Mouse (Mus musculus): ENCODE results near the gene Hmgb4. TPM values are rescaled to one million over a fixed set of nuclear protein-coding genes. Genes with fewer than 3 reads are reported as not detected.

Hmgb4 gene
- polyA plus RNA-seq, 1 experiment from 2014 or later, result not detected

GRCm38 (mm10) chr4:128269261-128269875 lies 8.6 kb upstream of the Hmgb4 start:
- H3K27ac ChIP-seq (replicated peaks), result no peak overlapping the region
- ATAC-seq (ENCODE audit: insufficient number of reproducible peaks, low FRiP score, low TSS enrichment, low read depth), result no peak
- 75% methylated on average over 9 of the region's 9 CpGs for WGBS

GRCm38 (mm10) chr4:128265341-128265740 lies 4.6 kb upstream of the Hmgb4 start:
- no peaks in the 10 kb centered on the region for H3K9me3 ChIP-seq (replicated peaks)
- H3K4me3 ChIP-seq (replicated peaks), result no peak overlapping the region
- H3K27ac ChIP-seq (replicated peaks), result no peak overlapping the region
- no peak for ATAC-seq (ENCODE audit: insufficient number of reproducible peaks, low FRiP score, low TSS enrichment, low read depth)
- H3K4me1 ChIP-seq, result 0 out of 2 replicates have a peak, but pooled peaks cover 12% of the 10 kb centered on the region
- H3K9ac ChIP-seq, result no peak overlapping the region
- H3K27me3 ChIP-seq, result no peaks in the 10 kb centered on the region
- H3K36me3 ChIP-seq, result no peaks in the 10 kb centered on the region
- H3K4me2 ChIP-seq (replicated peaks), result no peak overlapping the region
- 79% methylated on average over 3 of the region's 3 CpGs for WGBS

More at GRCm38 (mm10) chr4:128269261-128269875, 8.6 kb upstream of the Hmgb4 start:
- Histone ChIP-seq H3K27me3 (no peaks in the 10 kb centered on the region), H3K36me3 (no peaks in the 10 kb centered on the region), H3K9me3 (replicated peaks) (no peaks in the 10 kb centered on the region), H3K4me2 (replicated peaks) (no peak overlapping the region), H3K4me3 (replicated peaks) (no peak overlapping the region), H3K4me1 (0 out of 2 replicates have a peak, but pooled peaks cover 17% of the 10 kb centered on the region), H3K9ac (no peak overlapping the region)

- Histone ChIP-seq H3K4me1 (0 out of 2 replicates have a peak, but pooled peaks cover 4% of the 10 kb centered on the region), H3K36me3 (no peaks in the 10 kb centered on the region), H3K9me3 (replicated peaks) (no peaks in the 10 kb centered on the region), H3K27me3 (no peaks in the 10 kb centered on the region), H3K9ac (no peak overlapping the region), H3K4me2 (replicated peaks) (no peak overlapping the region), H3K27ac (replicated peaks) (no peak overlapping the region), H3K4me3 (replicated peaks) (no peak overlapping the region)
- 95% methylated on average over 5 of the region's 5 CpGs for WGBS
- ATAC-seq (ENCODE audit: insufficient number of reproducible peaks, low FRiP score, low TSS enrichment, low read depth), result no peak
Observed at GRCm38 (mm10) chr4:128264491-128264890, 3.7 kb upstream of the Hmgb4 start.

- no peaks in the 10 kb centered on the region for H3K4me1 ChIP-seq
- no peaks in the 10 kb centered on the region for H3K36me3 ChIP-seq
- no peaks in the 10 kb centered on the region for H3K9me3 ChIP-seq (replicated peaks)
- WGBS, result 77% methylated on average over 5 of the region's 5 CpGs
- H3K27me3 ChIP-seq, result no peaks in the 10 kb centered on the region
- H3K4me3 ChIP-seq (replicated peaks), result no peak overlapping the region
- H3K9ac ChIP-seq, result no peak overlapping the region
- ATAC-seq (ENCODE audit: insufficient number of reproducible peaks, low FRiP score, low TSS enrichment, low read depth), result no peak
- no peak overlapping the region for H3K4me2 ChIP-seq (replicated peaks)
- no peak overlapping the region for H3K27ac ChIP-seq (replicated peaks)
Observed at GRCm38 (mm10) chr4:128259211-128259610, 1.5 kb downstream of the Hmgb4 start.

- no peak overlapping the region for H3K27ac ChIP-seq (replicated peaks)
- H3K9me3 ChIP-seq (replicated peaks), result no peaks in the 10 kb centered on the region
- H3K27me3 ChIP-seq, result no peaks in the 10 kb centered on the region
- no peak for ATAC-seq (ENCODE audit: insufficient number of reproducible peaks, low FRiP score, low TSS enrichment, low read depth)
- 5% methylated on average over 5 of the region's 5 CpGs for WGBS
- no peak overlapping the region for H3K4me3 ChIP-seq (replicated peaks)
- no peaks in the 10 kb centered on the region for H3K4me1 ChIP-seq
- no peak overlapping the region for H3K9ac ChIP-seq
- H3K4me2 ChIP-seq (replicated peaks), result no peak overlapping the region
- H3K36me3 ChIP-seq, result no peaks in the 10 kb centered on the region
Observed at GRCm38 (mm10) chr4:128248676-128249075, 12.1 kb downstream of the Hmgb4 start.

GRCm38 (mm10) chr4:128245201-128245600 lies 15.6 kb downstream of the Hmgb4 start:
- 14% methylated on average over 2 of the region's 2 CpGs for WGBS
- Histone ChIP-seq H3K4me2 (replicated peaks) (no peak overlapping the region), H3K27me3 (no peaks in the 10 kb centered on the region), H3K9me3 (replicated peaks) (no peaks in the 10 kb centered on the region), H3K27ac (replicated peaks) (no peak overlapping the region), H3K36me3 (no peaks in the 10 kb centered on the region), H3K9ac (no peak overlapping the region), H3K4me3 (replicated peaks) (no peak overlapping the region), H3K4me1 (no peaks in the 10 kb centered on the region)
- ATAC-seq (ENCODE audit: insufficient number of reproducible peaks, low FRiP score, low TSS enrichment, low read depth), result no peak

- Histone ChIP-seq H3K27ac (replicated peaks) (no peak overlapping the region), H3K36me3 (no peaks in the 10 kb centered on the region), H3K4me3 (replicated peaks) (no peak overlapping the region), H3K4me2 (replicated peaks) (no peak overlapping the region), H3K27me3 (no peaks in the 10 kb centered on the region), H3K9me3 (replicated peaks) (no peaks in the 10 kb centered on the region), H3K4me1 (no peaks in the 10 kb centered on the region), H3K9ac (no peak overlapping the region)
- 47% methylated on average over 2 of the region's 2 CpGs for WGBS
- no peak for ATAC-seq (ENCODE audit: insufficient number of reproducible peaks, low FRiP score, low TSS enrichment, low read depth)
Observed at GRCm38 (mm10) chr4:128241854-128242356, 18.9 kb downstream of the Hmgb4 start.

GRCm38 (mm10) chr4:128241075-128241853 lies 19.5 kb downstream of the Hmgb4 start:
- H3K4me3 ChIP-seq (replicated peaks), result no peak overlapping the region
- no peak overlapping the region for H3K9ac ChIP-seq
- WGBS, result 20% methylated on average over 19 of the region's 19 CpGs
- no peak overlapping the region for H3K4me2 ChIP-seq (replicated peaks)
- no peaks in the 10 kb centered on the region for H3K4me1 ChIP-seq
- H3K27me3 ChIP-seq, result no peaks in the 10 kb centered on the region
- no peak overlapping the region for H3K27ac ChIP-seq (replicated peaks)
- no peaks in the 10 kb centered on the region for H3K9me3 ChIP-seq (replicated peaks)
- no peak for ATAC-seq (ENCODE audit: insufficient number of reproducible peaks, low FRiP score, low TSS enrichment, low read depth)
- no peaks in the 10 kb centered on the region for H3K36me3 ChIP-seq

GRCm38 (mm10) chr4:128239113-128239512 lies 21.6 kb downstream of the Hmgb4 start:
- no peak for ATAC-seq (ENCODE audit: insufficient number of reproducible peaks, low FRiP score, low TSS enrichment, low read depth)
- no peak overlapping the region for H3K4me3 ChIP-seq (replicated peaks)
- H3K4me1 ChIP-seq, result no peaks in the 10 kb centered on the region
- no peak overlapping the region for H3K27ac ChIP-seq (replicated peaks)
- H3K36me3 ChIP-seq, result no peaks in the 10 kb centered on the region
- H3K9ac ChIP-seq, result no peak overlapping the region
- no peak overlapping the region for H3K4me2 ChIP-seq (replicated peaks)
- no peaks in the 10 kb centered on the region for H3K27me3 ChIP-seq
- WGBS, result 47% methylated on average over 1 of the region's 1 CpGs
- H3K9me3 ChIP-seq (replicated peaks), result no peaks in the 10 kb centered on the region

GRCm38 (mm10) chr4:128233458-128233857 lies 27.3 kb downstream of the Hmgb4 start:
- Histone ChIP-seq H3K9me3 (replicated peaks) (no peaks in the 10 kb centered on the region), H3K4me3 (replicated peaks) (no peak overlapping the region), H3K4me2 (replicated peaks) (no peak overlapping the region), H3K4me1 (no peaks in the 10 kb centered on the region), H3K27ac (replicated peaks) (no peak overlapping the region), H3K36me3 (no peaks in the 10 kb centered on the region), H3K27me3 (no peaks in the 10 kb centered on the region), H3K9ac (no peak overlapping the region)
- ATAC-seq (ENCODE audit: insufficient number of reproducible peaks, low FRiP score, low TSS enrichment, low read depth), result no peak
- WGBS, result 67% methylated on average over 13 of the region's 13 CpGs

GRCm38 (mm10) chr4:128227377-128228316 lies 33.1 kb downstream of the Hmgb4 start:
- H3K9me3 ChIP-seq (replicated peaks), result no peaks in the 10 kb centered on the region
- WGBS, result 17% methylated on average over 13 of the region's 13 CpGs
- no peak overlapping the region for H3K4me3 ChIP-seq (replicated peaks)
- no peak overlapping the region for H3K9ac ChIP-seq
- no peaks in the 10 kb centered on the region for H3K36me3 ChIP-seq
- no peak overlapping the region for H3K4me2 ChIP-seq (replicated peaks)
- no peaks in the 10 kb centered on the region for H3K4me1 ChIP-seq
- H3K27ac ChIP-seq (replicated peaks), result no peak overlapping the region
- no peak for ATAC-seq (ENCODE audit: insufficient number of reproducible peaks, low FRiP score, low TSS enrichment, low read depth)
- no peaks in the 10 kb centered on the region for H3K27me3 ChIP-seq
